In the genomic region with DNA sequence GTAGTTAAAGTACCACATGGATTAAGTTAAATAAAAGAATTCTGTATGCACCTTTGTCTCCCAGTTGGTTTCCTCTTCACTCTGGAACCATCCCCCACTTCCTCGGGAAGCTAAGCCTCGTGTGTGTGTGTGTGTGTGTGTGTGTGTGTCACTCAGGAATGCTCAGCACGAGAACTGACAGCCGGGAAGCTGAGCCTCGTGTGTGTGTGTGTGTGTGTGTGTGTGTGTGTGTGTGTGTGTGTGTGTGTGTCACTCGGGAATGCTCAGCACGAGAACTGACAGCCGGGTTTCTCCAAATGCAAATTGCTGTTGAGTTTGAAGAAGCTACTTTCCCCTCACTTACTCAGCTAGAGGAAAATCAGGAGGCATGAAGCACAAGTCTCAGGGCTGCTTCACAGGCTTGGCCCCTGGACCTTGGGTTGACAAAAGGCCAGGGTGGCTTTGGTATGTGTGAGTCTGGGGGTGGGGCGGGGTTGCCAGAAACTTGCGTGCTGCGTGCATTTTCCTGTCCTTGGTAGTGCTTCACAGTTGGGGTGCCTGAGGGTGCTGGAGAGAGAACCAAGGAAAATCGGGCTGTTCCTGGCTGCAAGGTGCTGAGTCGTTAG, we compare ENCODE assay signal across 9 mouse cellular contexts. TPM values are rescaled to one million over a fixed set of nuclear protein-coding genes. Genes with fewer than 3 reads are reported as not detected.
DNase-seq lines count a peak whose midpoint lies in the region; ATAC-seq lines count a peak whose summit lies in the region.
"Had no signal": no experiment of that assay in that cellular context is flagged by ENCODE, and none has a peak within 500 bp of the region (broad histone marks: within the 10 kb centered on the region; RNA-seq: fewer than 3 reads in every experiment).

No protein-coding gene starts in this region.

- H3K4me2 ChIP-seq in embryonic facial prominence, embryonic 12.5 days (replicated peaks), result no peak overlapping the region; the same call in 1 of the 2 replicates
- peak overlapping the region; percentile 33; the same call in 1 of the 2 replicates for H3K4me2 ChIP-seq in lung, embryonic 16.5 days (ENCODE audit: low read depth, low read length)

- peak; percentile 58; the same call in 1 of the 2 replicates for ATAC-seq in embryonic facial prominence, embryonic 12.5 days (ENCODE audit: insufficient number of reproducible peaks, insufficient read depth, low FRiP score, low TSS enrichment)
- peak; percentile 81 for ATAC-seq in lung, embryonic 16.5 days (ENCODE audit: low read depth)

- no peaks in the 10 kb centered on the region for H3K27me3 ChIP-seq in embryonic facial prominence, embryonic 12.5 days
- no peaks in the 10 kb centered on the region for H3K27me3 ChIP-seq in lung, embryonic 16.5 days (ENCODE audit: control insufficient read depth, insufficient read depth, low read depth, low read length)
- H3K27me3 ChIP-seq: megakaryocyte, embryonic 14.5 days had no signal

- peak overlapping the region; percentile 68 for H3K27ac ChIP-seq in embryonic facial prominence, embryonic 12.5 days
- peak overlapping the region; percentile 41; the same call in 1 of the 2 replicates for H3K27ac ChIP-seq in lung, embryonic 16.5 days (ENCODE audit: low read length)

- H3K4me1 ChIP-seq in embryonic facial prominence, embryonic 12.5 days, result peaks cover 16% of the 10 kb centered on the region
- H3K4me1 ChIP-seq in lung, embryonic 16.5 days (replicated peaks; ENCODE audit: control insufficient read depth, insufficient read depth, low read length), result peaks cover 8% of the 10 kb centered on the region

- H3K36me3 ChIP-seq in embryonic facial prominence, embryonic 12.5 days, result peaks cover 13% of the 10 kb centered on the region
- peaks cover 4% of the 10 kb centered on the region for H3K36me3 ChIP-seq in lung, embryonic 16.5 days (ENCODE audit: control insufficient read depth, insufficient read depth, low read length)

- peak; percentile 20 for DNase-seq in adrenal gland, postnatal 25 days
- DNase-seq in heart, postnatal 36 days, result peak; percentile 37 to 43
- DNase-seq in frontal cortex, postnatal 14 days (ENCODE audit: low spot score in 2 of 2), result no peak
- no peak for DNase-seq in layer of hippocampus, postnatal 10 days (ENCODE audit: low spot score in 2 of 2)
- no peak for DNase-seq in left cerebral cortex, adult 18-20 months (ENCODE audit: low spot score in 2 of 2)
- no peak for DNase-seq in frontal cortex, postnatal 10 days (ENCODE audit: low spot score in 2 of 2)

- no peak overlapping the region for H3K9ac ChIP-seq in embryonic facial prominence, embryonic 12.5 days
- 0 out of 2 replicates have a peak overlapping the region, but pooled peaks have one; percentile 28 for H3K9ac ChIP-seq in lung, embryonic 16.5 days (ENCODE audit: low read length)

- H3K9me3 ChIP-seq in embryonic facial prominence, embryonic 12.5 days, result no peaks in the 10 kb centered on the region
- no peaks in the 10 kb centered on the region for H3K9me3 ChIP-seq in lung, embryonic 16.5 days (ENCODE audit: control insufficient read depth, low read length)
- H3K9me3 ChIP-seq: megakaryocyte, embryonic 14.5 days had no signal

- intact Hi-C loops in heart, postnatal 36 days (cut with DNase I), result no loop called here

- no peak overlapping the region for H3K4me3 ChIP-seq in embryonic facial prominence, embryonic 12.5 days
- H3K4me3 ChIP-seq in lung, embryonic 16.5 days (ENCODE audit: low read length), result no peak overlapping the region
- H3K4me3 ChIP-seq: megakaryocyte, embryonic 14.5 days had no signal

- WGBS in embryonic facial prominence, embryonic 12.5 days, result 24% methylated on average over 12 of the region's 13 CpGs
- 13% methylated on average over 13 of the region's 13 CpGs for WGBS in lung, embryonic 16.5 days

RNA-seq across cellular contexts. Expression of gene Pgpep1l, which starts 30.3 kb away (rescaled TPM):
- total RNA-seq in adrenal gland, postnatal 25 days (2021), result not detected in 2 replicates
- not detected in 2 replicates for polyA plus RNA-seq in embryonic facial prominence, embryonic 12.5 days (2016; fragmentation: Nextera tagmentation; extraction: Ambion mirVana)
- under 1 TPM in 1 of 2 experiments, not detected in 1; 0.33 TPM for total RNA-seq in heart, postnatal 36 days (2021)
- not detected in 2 replicates for polyA plus RNA-seq in lung, embryonic 16.5 days (2015; fragmentation: Nextera tagmentation; extraction: Ambion mirVana)
- total RNA-seq in layer of hippocampus, postnatal 10 days (2021), result 1 to 10 TPM in 1 of 2 experiments, under 1 TPM in 1; 0.60 to 1.7 TPM
- 1 to 10 TPM; 2.4 to 3.5 TPM for total RNA-seq in left cerebral cortex, adult 18-20 months (2021)

RNA-seq across cellular contexts. Expression of gene Fam169b, which starts 39.9 kb away (rescaled TPM):
- 0.81 TPM in 1 of 2 replicates, not detected in the other for total RNA-seq in adrenal gland, postnatal 25 days (2021)
- 1.4 and 2.3 TPM in 2 replicates for polyA plus RNA-seq in embryonic facial prominence, embryonic 12.5 days (2016; fragmentation: Nextera tagmentation; extraction: Ambion mirVana)
- under 1 TPM in 1 of 2 experiments, not detected in 1; 0.14 TPM for total RNA-seq in heart, postnatal 36 days (2021)
- 1.8 and 4.6 TPM in 2 replicates for polyA plus RNA-seq in lung, embryonic 16.5 days (2015; fragmentation: Nextera tagmentation; extraction: Ambion mirVana)
- total RNA-seq in layer of hippocampus, postnatal 10 days (2021), result under 1 TPM; 0.27 to 0.89 TPM
- 1 to 10 TPM; 1.1 to 1.7 TPM for total RNA-seq in left cerebral cortex, adult 18-20 months (2021)

Comparison
In these comparisons a context has a peak if more than half of its experiments do, and no peak if none do; other contexts are left out.
1. DNase-seq: peak in adrenal gland, postnatal 25 days (single experiment) and heart, postnatal 36 days (2 of 2); none in frontal cortex, postnatal 14 days (0 of 2), layer of hippocampus, postnatal 10 days (0 of 2), left cerebral cortex, adult 18-20 months (0 of 2) and frontal cortex, postnatal 10 days (0 of 2).